Mouse (Mus musculus) inflammation-experienced regulatory T-cells, adult 6 months (primary cell): ENCODE results near the gene Ccnq. TPM values are rescaled to one million over a fixed set of nuclear protein-coding genes. Genes with fewer than 3 reads are reported as not detected.

Experiments
- ATAC-seq: one replicate; pipeline ENCODE4 v1.8.0; 2017
- polyA plus RNA-seq, 3 experiments: library from polyadenylated mRNA; unstranded; fragments of 100-300 nt; shearing (Covaris generic); gene quantifications; one replicate each; pipeline ENCODE4 v1.2.1; 2017

Ccnq gene
- polyA plus RNA-seq, result 10 to 100 TPM; 32.5 to 41.1 (median 38.2) TPM

GRCm38 (mm10) chr11:78750885-78751842 lies at the start of gene Ccnq:
TSS of gene Ccnq (minus strand) at chr11:78751729.
- ATAC-seq, result peak; percentile 87

- ATAC-seq, result no peak
Measured at GRCm38 (mm10) chr11:78801094-78801493, 49.6 kb upstream of the Ccnq start.

- ATAC-seq, result no peak
Measured at GRCm38 (mm10) chr11:78796072-78796729, 44.7 kb upstream of the Ccnq start.

- ATAC-seq, result no peak
Measured at GRCm38 (mm10) chr11:78793116-78793515, 41.6 kb upstream of the Ccnq start.

GRCm38 (mm10) chr11:78792465-78792864 lies 40.9 kb upstream of the Ccnq start:
- no peak for ATAC-seq

GRCm38 (mm10) chr11:78792055-78792454 lies 40.5 kb upstream of the Ccnq start:
- ATAC-seq, result no peak

GRCm38 (mm10) chr11:78791582-78791981 lies 40.1 kb upstream of the Ccnq start:
- no peak for ATAC-seq

- ATAC-seq, result no peak
Measured at GRCm38 (mm10) chr11:78789370-78790060, 38.0 kb upstream of the Ccnq start.

- ATAC-seq, result no peak
Measured at GRCm38 (mm10) chr11:78786013-78786431, 34.5 kb upstream of the Ccnq start.

- ATAC-seq, result no peak
Measured at GRCm38 (mm10) chr11:78782791-78783347, 31.3 kb upstream of the Ccnq start.

GRCm38 (mm10) chr11:78782326-78782725 lies 30.8 kb upstream of the Ccnq start:
- no peak for ATAC-seq

GRCm38 (mm10) chr11:78780571-78780970 lies 29.0 kb upstream of the Ccnq start:
- no peak for ATAC-seq

GRCm38 (mm10) chr11:78780002-78780401 lies 28.5 kb upstream of the Ccnq start:
- ATAC-seq, result peak; percentile 38

GRCm38 (mm10) chr11:78777851-78778680 lies 26.5 kb upstream of the Ccnq start:
- no peak for ATAC-seq

GRCm38 (mm10) chr11:78771751-78772283 lies 20.3 kb upstream of the Ccnq start:
- peak; percentile 77 for ATAC-seq

- ATAC-seq, result no peak
Measured at GRCm38 (mm10) chr11:78770436-78770835, 18.9 kb upstream of the Ccnq start.

- ATAC-seq, result no peak
Measured at GRCm38 (mm10) chr11:78768778-78769177, 17.2 kb upstream of the Ccnq start.

- peak; percentile 10 for ATAC-seq
Measured at GRCm38 (mm10) chr11:78766069-78766830, 14.7 kb upstream of the Ccnq start.

GRCm38 (mm10) chr11:78764820-78765219 lies 13.3 kb upstream of the Ccnq start:
- ATAC-seq, result no peak

- no peak for ATAC-seq
Measured at GRCm38 (mm10) chr11:78764304-78764703, 12.8 kb upstream of the Ccnq start.

- ATAC-seq, result no peak
Measured at GRCm38 (mm10) chr11:78762201-78762600, 10.7 kb upstream of the Ccnq start.
